Mouse (Mus musculus) midbrain, embryonic 14.5 days (tissue): ENCODE measurements around the gene Gja3. TPM values are rescaled to one million over a fixed set of nuclear protein-coding genes. Genes with fewer than 3 reads are reported as not detected.
"Not testable (repeated sequence)": the region's sequence is repeated elsewhere in the genome, so short reads cannot be mapped to it uniquely, and the experiment has no call there.

Experiments
- ATAC-seq: fragments of 200-750 bp; cut with Nextera tagmentation; 2 replicates; pipeline ENCODE4 v1.8.0; 2017; ENCODE audit warnings: moderate number of reproducible peaks, moderate library complexity; ENCODE audit not compliant: low FRiP score, low TSS enrichment
- DNase-seq: peaks from one replicate; pipeline ENCODE4 v3.0.0-alpha.2; 2015
- H3K27ac ChIP-seq: fragments of 300-500 bp; sonication (generic); replicated peaks from 2 replicates; pipeline ENCODE4 v1.5.1; 2014; ENCODE audit warnings: mild to moderate bottlenecking, low read depth, low read length, moderate library complexity
- H3K27me3 ChIP-seq: fragments of 300-500 bp; sonication (generic); 2 replicates; pipeline ENCODE4 v1.6.1; 2014; ENCODE audit warnings: low read length, control low read depth, mixed read lengths; ENCODE audit not compliant: control insufficient read depth, insufficient read depth
- H3K36me3 ChIP-seq: fragments of 300-500 bp; sonication (generic); 2 replicates; pipeline ENCODE4 v1.6.1; 2014; ENCODE audit warnings: low read length, control low read depth; ENCODE audit not compliant: control insufficient read depth, insufficient read depth
- H3K4me1 ChIP-seq: fragments of 300-500 bp; sonication (generic); 2 replicates; pipeline ENCODE4 v1.6.1; 2014; ENCODE audit warnings: mild to moderate bottlenecking, antibody characterized with exemption, low read length, control low read depth; ENCODE audit not compliant: control insufficient read depth, insufficient read depth
- H3K4me2 ChIP-seq: fragments of 300-500 bp; sonication (generic); 2 replicates; pipeline ENCODE4 v1.6.1; 2014; ENCODE audit warnings: mild to moderate bottlenecking, low read length, moderate library complexity
- H3K4me3 ChIP-seq: fragments of 300-500 bp; sonication (generic); replicated peaks from 2 replicates; pipeline ENCODE4 v1.5.1; 2014; ENCODE audit warnings: low read depth, low read length
- H3K9ac ChIP-seq: fragments of 300-500 bp; sonication (generic); replicated peaks from 2 replicates; pipeline ENCODE4 v1.6.1; 2014; ENCODE audit warnings: mild to moderate bottlenecking, low read length, moderate library complexity
- H3K9me3 ChIP-seq: fragments of 300-500 bp; sonication (generic); 2 replicates; pipeline ENCODE4 v1.6.1; 2016; ENCODE audit warnings: low read length, control low read depth, mixed read lengths; ENCODE audit not compliant: control insufficient read depth
- WGBS: fragments of 180-500 bp; shearing (Covaris S2); extraction: QIAGEN DNeasy Blood & Tissue Kit; methylation state at CpG from one replicate; pipeline ENCODE4 v1.1.7; 2014; 5-methylcytosine and 5-hydroxymethylcytosine counted together
- polyA plus RNA-seq: library from polyadenylated mRNA; unstranded; fragments of >200 nt; fragmentation: Nextera tagmentation; extraction: Ambion mirVana; gene quantifications from 2 replicates; pipeline ENCODE4 v1.2.1, GENCODE M21; 2014

The Gja3 gene
- polyA plus RNA-seq, 1 experiment from 2014 or later, result not detected

GRCm38 (mm10) chr14:57060052-57060451 lies 2.2 kb upstream of the Gja3 start:
- DNase-seq, result peak; percentile 74
- peaks cover 41% of the 10 kb centered on the region for H3K27me3 ChIP-seq
- not testable (repeated sequence) for H3K36me3 ChIP-seq, H3K4me1 ChIP-seq, H3K27ac ChIP-seq, H3K9ac ChIP-seq, H3K4me2 ChIP-seq, ATAC-seq, H3K4me3 ChIP-seq, H3K9me3 ChIP-seq
- 0% methylated on average over 1 of the region's 1 CpGs for WGBS

- no peaks in the 10 kb centered on the region for H3K36me3 ChIP-seq
- H3K9me3 ChIP-seq, result no peaks in the 10 kb centered on the region
- H3K27ac ChIP-seq, result no peak overlapping the region
- 3% methylated on average over 19 of the region's 19 CpGs for WGBS
- peak overlapping the region; percentile 36; the same call in 1 of the 2 replicates for H3K9ac ChIP-seq
- H3K4me3 ChIP-seq, result peak overlapping the region; percentile 43
- H3K27me3 ChIP-seq, result peaks cover 41% of the 10 kb centered on the region
- peaks cover 7% of the 10 kb centered on the region; the same call in 1 of the 2 replicates for H3K4me1 ChIP-seq
- DNase-seq (no peak), ATAC-seq (no peak)
- H3K4me2 ChIP-seq, result peak overlapping the region; percentile 76
These were observed 717 bp downstream of the Gja3 start for GRCm38 (mm10) chr14:57057204-57057562.

GRCm38 (mm10) chr14:57052713-57053112 lies 5.2 kb downstream of the Gja3 start:
- 65% methylated on average over 6 of the region's 6 CpGs for WGBS
- H3K4me2 ChIP-seq, result no peak overlapping the region
- DNase-seq, result no peak
- H3K9ac ChIP-seq, result no peak overlapping the region
- H3K4me1 ChIP-seq, result peaks cover 6% of the 10 kb centered on the region; the same call in 1 of the 2 replicates
- peaks cover 22% of the 10 kb centered on the region for H3K27me3 ChIP-seq
- no peaks in the 10 kb centered on the region for H3K9me3 ChIP-seq
- no peaks in the 10 kb centered on the region for H3K36me3 ChIP-seq
- H3K27ac ChIP-seq, result no peak overlapping the region
- no peak overlapping the region for H3K4me3 ChIP-seq
- no peak for ATAC-seq

GRCm38 (mm10) chr14:57043863-57044262 lies 14.0 kb downstream of the Gja3 start:
- Histone ChIP-seq H3K9ac (no peak overlapping the region), H3K27me3 (no peaks in the 10 kb centered on the region), H3K9me3 (no peaks in the 10 kb centered on the region), H3K4me2 (no peak overlapping the region), H3K4me3 (no peak overlapping the region), H3K36me3 (no peaks in the 10 kb centered on the region), H3K27ac (no peak overlapping the region), H3K4me1 (no peaks in the 10 kb centered on the region)
- DNase-seq (no peak), ATAC-seq (no peak)
- WGBS, result 88% methylated on average over 6 of the region's 6 CpGs

GRCm38 (mm10) chr14:57041439-57041838 lies 16.5 kb downstream of the Gja3 start:
- Histone ChIP-seq H3K4me2 (no peak overlapping the region), H3K4me3 (no peak overlapping the region), H3K9me3 (no peaks in the 10 kb centered on the region), H3K36me3 (no peaks in the 10 kb centered on the region), H3K27me3 (no peaks in the 10 kb centered on the region), H3K9ac (no peak overlapping the region), H3K4me1 (no peaks in the 10 kb centered on the region), H3K27ac (no peak overlapping the region)
- 82% methylated on average over 1 of the region's 1 CpGs for WGBS
- no peak for ATAC-seq
- DNase-seq, result no peak

GRCm38 (mm10) chr14:57034926-57035498 lies 22.9 kb downstream of the Gja3 start:
- Histone ChIP-seq H3K27ac (no peak overlapping the region), H3K9me3 (no peaks in the 10 kb centered on the region), H3K4me3 (no peak overlapping the region), H3K4me2 (no peak overlapping the region), H3K9ac (no peak overlapping the region), H3K4me1 (no peaks in the 10 kb centered on the region), H3K36me3 (no peaks in the 10 kb centered on the region), H3K27me3 (no peaks in the 10 kb centered on the region)
- ATAC-seq (no peak), DNase-seq (no peak)
- WGBS, result 83% methylated on average over 6 of the region's 6 CpGs

- Histone ChIP-seq H3K9me3 (no peaks in the 10 kb centered on the region), H3K4me2 (no peak overlapping the region), H3K4me3 (no peak overlapping the region), H3K9ac (no peak overlapping the region), H3K27me3 (no peaks in the 10 kb centered on the region), H3K36me3 (no peaks in the 10 kb centered on the region), H3K27ac (no peak overlapping the region), H3K4me1 (no peaks in the 10 kb centered on the region)
- ATAC-seq (no peak), DNase-seq (no peak)
- WGBS, result 89% methylated on average over 9 of the region's 9 CpGs
These were observed 23.8 kb downstream of the Gja3 start for GRCm38 (mm10) chr14:57034135-57034534.

GRCm38 (mm10) chr14:57032850-57033249 lies 25.1 kb downstream of the Gja3 start:
- H3K9ac ChIP-seq, result no peak overlapping the region
- H3K4me1 ChIP-seq, result no peaks in the 10 kb centered on the region
- 78% methylated on average over 3 of the region's 3 CpGs for WGBS
- DNase-seq (no peak), ATAC-seq (no peak)
- no peak overlapping the region for H3K4me3 ChIP-seq
- no peaks in the 10 kb centered on the region for H3K36me3 ChIP-seq
- no peak overlapping the region for H3K4me2 ChIP-seq
- H3K27me3 ChIP-seq, result no peaks in the 10 kb centered on the region
- no peaks in the 10 kb centered on the region for H3K9me3 ChIP-seq
- H3K27ac ChIP-seq, result no peak overlapping the region

- ATAC-seq (no peak), DNase-seq (no peak)
- WGBS, result 83% methylated on average over 2 of the region's 2 CpGs
- no peaks in the 10 kb centered on the region for H3K36me3 ChIP-seq
- no peak overlapping the region for H3K4me2 ChIP-seq
- H3K4me3 ChIP-seq, result no peak overlapping the region
- H3K9ac ChIP-seq, result no peak overlapping the region
- no peaks in the 10 kb centered on the region for H3K4me1 ChIP-seq
- H3K27ac ChIP-seq, result no peak overlapping the region
- no peaks in the 10 kb centered on the region for H3K27me3 ChIP-seq
- no peaks in the 10 kb centered on the region for H3K9me3 ChIP-seq
These were observed 39.5 kb downstream of the Gja3 start for GRCm38 (mm10) chr14:57018436-57018835.
